Mouse (Mus musculus): ENCODE measurements around the gene Fzd4.

Fzd4 gene

GRCm38 (mm10) chr7:89400721-89401120 is 3.4 kb upstream of the Fzd4 start:
- no peak for DNase-seq (ENCODE audit: extremely low read depth, low read depth, low spot score)

DNA sequence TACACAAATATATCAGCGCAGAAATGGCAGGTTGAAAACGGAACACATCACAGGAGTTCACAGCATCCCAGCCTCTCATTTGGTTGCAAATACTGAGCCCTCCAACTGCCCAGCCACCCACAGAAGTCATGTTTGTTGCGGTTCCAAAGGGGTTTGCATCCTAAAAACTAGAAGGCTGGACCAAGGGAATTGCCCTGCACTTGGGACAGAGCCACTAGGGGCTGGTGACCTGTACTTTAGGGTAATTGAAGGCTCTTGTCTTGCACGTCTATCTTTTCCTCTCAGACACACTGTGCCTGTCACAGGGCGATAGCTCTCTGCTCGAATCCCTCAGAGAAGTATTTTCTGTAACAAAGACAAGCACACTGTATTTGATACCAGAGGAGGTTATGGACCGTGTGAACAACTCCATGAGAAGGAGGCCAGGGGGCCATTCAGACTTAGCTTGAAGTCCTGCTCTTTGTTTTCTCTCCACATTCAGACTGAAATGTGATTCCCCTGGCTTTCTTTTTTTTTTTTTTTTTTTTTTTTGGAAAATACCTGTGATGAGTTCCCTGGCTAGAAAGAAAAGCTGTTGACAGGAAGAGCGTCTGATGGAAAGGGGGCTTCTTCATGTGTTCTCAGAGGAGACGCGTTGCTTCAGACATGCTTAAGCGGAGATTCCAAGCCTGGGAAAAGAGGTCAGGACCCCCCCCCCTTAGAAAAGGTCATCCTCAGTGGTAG is 2.9 kb upstream of the Fzd4 start:
- DNase-seq (ENCODE audit: extremely low read depth, low read depth, low spot score), result no peak

GRCm38 (mm10) chr7:89401936-89402335 is 2.2 kb upstream of the Fzd4 start:
- DNase-seq (ENCODE audit: extremely low read depth, low read depth, low spot score), result no peak

DNA sequence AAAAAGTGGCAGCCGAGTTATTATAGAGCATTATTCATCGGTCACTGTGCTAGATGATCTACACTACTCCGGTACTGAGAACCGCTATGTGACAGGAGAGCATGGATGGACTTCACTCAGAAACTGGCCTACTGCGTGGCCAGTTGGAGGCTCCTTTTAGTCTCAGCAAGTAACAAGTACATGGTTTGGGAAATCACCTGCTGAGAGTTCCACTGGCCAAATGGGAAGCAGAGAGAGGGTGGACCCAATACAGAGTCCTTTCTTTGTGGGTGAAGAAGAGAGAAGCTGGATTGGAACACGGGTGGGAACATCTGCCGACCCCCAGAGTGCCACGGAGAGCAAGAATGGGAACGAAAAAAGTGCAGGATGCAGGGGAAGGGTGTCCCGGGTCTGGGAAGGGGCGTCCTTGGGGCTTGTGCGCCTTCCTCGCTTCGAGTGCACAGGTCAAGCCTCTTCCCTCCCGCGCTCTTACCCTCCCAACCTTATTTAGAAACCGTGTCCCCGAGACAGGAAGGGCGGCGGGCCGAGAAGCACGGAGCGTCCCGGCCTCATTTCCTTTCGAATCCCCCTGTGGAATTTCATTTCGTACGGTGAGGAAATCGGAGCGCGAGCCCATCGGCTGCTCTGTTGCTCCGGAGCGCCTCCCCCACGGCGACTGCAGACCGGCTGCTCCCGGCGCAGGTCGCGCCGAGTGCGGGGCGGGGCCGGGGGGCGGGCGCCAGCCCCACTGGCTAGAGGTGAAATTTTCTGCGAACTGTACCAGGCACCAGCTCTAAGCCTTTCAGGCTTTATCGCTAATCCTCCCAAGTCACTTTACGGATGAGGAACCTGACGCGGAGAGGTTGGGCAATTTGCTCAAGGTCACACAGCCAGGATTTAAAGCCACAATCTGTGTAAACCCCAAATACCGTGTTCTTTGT is 842 bp upstream of the Fzd4 start:
- DNase-seq (ENCODE audit: extremely low read depth, low read depth, low spot score), result peak; percentile 61

- DNase-seq (ENCODE audit: extremely low read depth, low read depth, low spot score), result no peak
These were observed 732 bp downstream of the Fzd4 start for GRCm38 (mm10) chr7:89404734-89405440.

GRCm38 (mm10) chr7:89406011-89406410 is 1.9 kb downstream of the Fzd4 start:
- no peak for DNase-seq (ENCODE audit: extremely low read depth, low read depth, low spot score)

DNA sequence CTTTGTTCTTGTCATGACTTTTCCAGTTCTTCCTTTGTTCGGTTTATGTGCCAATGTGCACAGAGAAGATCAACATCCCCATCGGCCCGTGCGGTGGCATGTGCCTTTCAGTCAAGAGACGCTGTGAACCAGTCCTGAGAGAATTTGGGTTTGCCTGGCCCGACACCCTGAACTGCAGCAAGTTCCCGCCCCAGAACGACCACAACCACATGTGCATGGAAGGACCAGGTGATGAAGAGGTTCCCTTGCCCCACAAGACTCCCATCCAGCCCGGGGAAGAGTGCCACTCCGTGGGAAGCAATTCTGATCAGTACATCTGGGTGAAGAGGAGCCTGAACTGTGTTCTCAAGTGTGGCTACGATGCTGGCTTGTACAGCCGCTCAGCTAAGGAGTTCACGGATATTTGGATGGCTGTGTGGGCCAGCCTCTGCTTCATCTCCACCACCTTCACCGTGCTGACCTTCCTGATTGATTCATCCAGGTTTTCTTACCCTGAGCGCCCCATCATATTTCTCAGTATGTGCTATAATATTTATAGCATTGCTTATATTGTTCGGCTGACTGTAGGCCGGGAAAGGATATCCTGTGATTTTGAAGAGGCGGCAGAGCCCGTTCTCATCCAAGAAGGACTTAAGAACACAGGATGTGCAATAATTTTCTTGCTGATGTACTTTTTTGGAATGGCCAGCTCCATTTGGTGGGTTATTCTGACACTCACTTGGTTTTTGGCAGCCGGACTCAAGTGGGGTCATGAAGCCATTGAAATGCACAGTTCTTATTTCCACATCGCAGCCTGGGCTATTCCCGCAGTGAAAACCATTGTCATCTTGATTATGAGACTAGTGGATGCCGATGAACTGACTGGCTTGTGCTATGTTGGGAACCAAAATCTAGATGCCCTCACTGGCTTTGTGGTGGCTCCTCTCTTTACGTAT is 3.1 kb downstream of the Fzd4 start:
- no peak for DNase-seq (ENCODE audit: extremely low read depth, low read depth, low spot score)

DNA sequence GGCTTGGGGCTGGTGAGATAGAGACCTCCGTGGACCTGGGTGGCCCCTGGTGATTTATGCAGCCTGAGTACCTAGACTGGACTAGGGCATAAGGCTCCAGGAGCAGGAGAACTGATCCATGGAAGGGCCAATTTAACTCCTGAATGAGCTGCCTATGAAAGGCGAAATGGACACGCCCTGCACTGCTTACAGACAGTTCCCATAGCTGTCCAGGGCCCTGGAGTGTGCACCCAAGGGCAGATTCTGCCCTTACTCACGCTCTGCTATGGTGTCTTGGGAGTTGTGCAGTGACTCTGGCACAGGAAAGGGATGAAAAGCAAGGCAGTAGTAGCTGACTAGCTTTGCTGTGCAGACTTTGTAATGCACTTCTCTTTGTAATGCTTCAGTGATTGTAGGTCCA is 6.1 kb downstream of the Fzd4 start:
- no peak for DNase-seq (ENCODE audit: extremely low read depth, low read depth, low spot score)

GRCm38 (mm10) chr7:89411346-89411745 is 7.2 kb downstream of the Fzd4 start:
- DNase-seq (ENCODE audit: extremely low read depth, low read depth, low spot score), result no peak

GRCm38 (mm10) chr7:89412094-89412493 is 7.9 kb downstream of the Fzd4 start:
- no peak for DNase-seq (ENCODE audit: extremely low read depth, low read depth, low spot score)

DNA sequence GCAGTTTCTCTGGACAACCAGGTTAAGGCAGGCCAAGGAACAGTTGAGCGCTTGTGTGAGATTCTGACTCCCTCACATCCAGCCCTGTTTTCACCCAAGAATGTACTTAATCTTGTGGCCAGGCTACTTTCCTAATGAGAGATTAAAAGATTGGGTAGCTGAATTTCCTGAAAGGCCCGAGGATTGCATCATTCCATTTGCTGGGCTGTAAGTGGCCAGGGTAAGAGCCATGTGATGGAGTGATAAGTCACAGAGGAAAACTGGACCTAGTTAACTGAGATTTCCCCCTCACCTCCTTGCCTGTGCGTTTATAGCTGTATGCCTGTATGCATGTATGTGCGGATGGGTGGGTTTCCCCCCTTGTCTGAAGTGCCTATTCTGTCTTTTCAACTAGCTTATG is 11.9 kb downstream of the Fzd4 start:
- no peak for DNase-seq (ENCODE audit: extremely low read depth, low read depth, low spot score)

DNA sequence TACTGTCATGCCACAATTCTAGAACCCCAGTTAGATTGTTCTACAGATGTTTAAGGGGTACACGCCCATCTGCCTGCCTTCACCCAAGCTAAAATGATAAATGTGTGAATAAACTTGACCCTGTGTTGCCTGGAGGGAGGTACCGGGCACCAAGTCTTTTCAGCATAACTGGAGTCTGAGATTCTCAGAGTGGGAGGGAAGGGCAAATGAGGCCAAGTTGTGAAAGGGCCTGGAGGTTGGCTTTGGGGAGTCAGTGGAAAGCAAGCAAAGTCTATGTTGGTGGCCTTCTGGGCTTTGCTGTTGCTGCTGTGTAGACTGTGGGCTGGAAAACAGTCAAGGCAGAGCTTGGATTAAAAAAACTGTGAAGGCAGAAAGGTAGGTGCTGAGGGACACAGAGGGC is 13.6 kb downstream of the Fzd4 start:
- no peak for DNase-seq (ENCODE audit: extremely low read depth, low read depth, low spot score)

DNA sequence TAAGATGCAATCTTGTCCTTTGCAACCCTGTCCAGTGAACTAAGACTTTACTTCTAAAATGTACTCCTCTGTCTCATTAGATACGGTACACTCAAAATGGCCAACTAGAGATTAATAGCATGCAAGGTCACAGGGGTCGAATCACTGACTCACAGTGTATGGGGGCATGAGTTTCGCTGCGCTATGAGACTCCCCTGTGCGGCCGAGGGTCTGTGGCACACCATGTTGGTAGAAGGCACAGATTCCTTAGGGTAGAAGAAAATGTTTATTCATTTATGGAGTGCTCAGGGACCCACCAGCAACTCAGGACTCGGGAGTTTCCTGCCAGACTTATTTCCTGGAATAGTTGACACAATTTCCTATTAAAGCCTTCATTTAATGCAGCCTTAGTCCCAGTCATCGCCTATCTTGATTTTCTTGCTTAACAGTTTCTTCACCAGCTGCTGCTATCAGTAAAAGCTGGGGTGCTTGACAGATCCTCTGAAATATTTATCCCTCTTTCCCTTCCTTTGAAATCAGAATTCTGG is 14.0 kb downstream of the Fzd4 start:
- DNase-seq (ENCODE audit: extremely low read depth, low read depth, low spot score), result no peak

GRCm38 (mm10) chr7:89418917-89419679 is 14.9 kb downstream of the Fzd4 start:
- DNase-seq (ENCODE audit: extremely low read depth, low read depth, low spot score), result no peak

GRCm38 (mm10) chr7:89421294-89421693 is 17.1 kb downstream of the Fzd4 start:
- no peak for DNase-seq (ENCODE audit: extremely low read depth, low read depth, low spot score)

DNA sequence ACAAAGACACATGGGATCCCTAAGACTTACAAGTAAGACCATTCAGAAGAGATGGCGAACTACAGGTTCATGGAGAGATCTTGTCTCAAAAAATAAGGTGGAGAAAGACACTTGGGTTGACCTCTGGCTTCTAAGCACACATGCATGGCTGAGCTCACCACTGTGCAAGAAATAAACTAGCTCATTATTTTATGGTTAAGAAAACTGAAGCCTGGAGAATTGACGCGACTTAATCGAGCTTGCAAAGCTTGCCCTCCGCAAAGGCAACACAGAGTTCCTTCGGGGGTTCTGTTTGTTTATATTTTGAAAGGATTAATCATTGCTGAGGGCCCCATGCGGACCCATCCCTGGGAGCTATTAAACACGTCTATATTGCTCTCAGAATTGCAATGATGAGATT is 18.5 kb downstream of the Fzd4 start:
- no peak for DNase-seq (ENCODE audit: extremely low read depth, low read depth, low spot score)

DNA sequence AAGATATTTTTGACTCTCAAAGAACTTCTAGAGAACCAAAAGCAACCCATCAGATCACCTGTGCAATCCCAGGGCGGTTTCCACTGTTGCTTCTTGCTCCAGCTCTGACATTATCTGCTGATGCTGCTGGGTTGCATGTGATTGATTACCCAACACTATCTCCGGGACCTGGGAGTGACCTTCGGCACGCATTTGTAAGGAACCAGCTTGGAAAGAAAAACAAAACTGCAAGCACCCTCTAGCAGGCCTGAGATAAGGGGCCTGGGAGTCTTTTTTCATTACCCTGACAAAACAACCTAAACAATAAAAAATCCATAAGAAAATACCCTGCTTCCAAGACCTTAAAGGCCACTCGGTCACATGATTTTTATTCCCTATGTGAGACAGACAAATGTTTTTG is 19.0 kb downstream of the Fzd4 start:
- no peak for DNase-seq (ENCODE audit: extremely low read depth, low read depth, low spot score)

DNA sequence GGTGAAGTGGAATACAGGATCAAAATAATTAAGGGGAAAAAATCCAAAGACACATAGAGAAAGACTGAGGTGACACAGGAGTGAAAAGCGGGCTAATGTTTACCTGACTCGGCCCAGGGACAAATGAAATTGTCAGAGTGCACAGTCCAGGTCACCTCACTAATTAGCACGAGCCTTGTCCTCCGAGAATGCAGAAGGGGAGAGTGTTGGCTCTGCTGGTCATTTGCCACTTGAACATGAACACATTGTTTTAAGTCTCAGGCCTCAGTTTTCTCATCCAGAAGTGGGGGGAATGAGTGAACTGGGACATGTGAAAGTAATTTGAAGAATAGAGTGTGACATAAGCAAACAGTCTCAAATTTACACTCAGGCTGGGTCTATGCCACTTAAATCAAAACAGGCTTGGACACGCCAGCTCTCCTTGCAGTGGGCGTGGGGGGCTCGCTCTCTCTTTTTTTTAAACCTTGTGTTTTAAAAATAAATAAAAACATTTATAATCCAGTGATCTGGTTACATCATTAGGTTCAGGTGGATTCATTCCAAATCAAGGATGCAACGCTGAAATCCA is 19.6 kb downstream of the Fzd4 start:
- DNase-seq (ENCODE audit: extremely low read depth, low read depth, low spot score), result no peak

GRCm38 (mm10) chr7:89424659-89425058 is 20.5 kb downstream of the Fzd4 start:
- DNase-seq (ENCODE audit: extremely low read depth, low read depth, low spot score), result no peak

Measured in fat pad, adult 2 months (tissue).